18 mouse cellular contexts compared by ENCODE assay signal in genomic region chr17:28010925-28011324, GRCm38 (mm10).
DNase-seq lines count a peak whose midpoint lies in the region; ATAC-seq and TF ChIP-seq lines count a peak whose summit lies in the region.
"Had no signal": no experiment of that assay in that cellular context is flagged by ENCODE, and none has a peak within 500 bp of the region (broad histone marks: within the 10 kb centered on the region; RNA-seq: fewer than 3 reads in every experiment).

No protein-coding gene starts in this region.

- no peak for TF ChIP-seq CTCF in heart, postnatal 0 days (IDR thresholded peaks at IDR 0.05; ENCODE audit: low read depth)
- TF ChIP-seq CTCF in stomach, postnatal 0 days (IDR thresholded peaks at IDR 0.05; ENCODE audit: low read depth), result no peak

- peaks cover 89% of the 10 kb centered on the region for H3K4me1 ChIP-seq in heart, embryonic 13.5 days
- peaks cover 77% of the 10 kb centered on the region for H3K4me1 ChIP-seq in heart, postnatal 0 days (ENCODE audit: control insufficient read depth, insufficient read depth)
- H3K4me1 ChIP-seq in stomach, postnatal 0 days (replicated peaks; ENCODE audit: control insufficient read depth, insufficient read depth), result peaks cover 18% of the 10 kb centered on the region

- intact Hi-C loops in heart, postnatal 14 days (cut with DNase I), result no loop called here

- H3K4me2 ChIP-seq in heart, embryonic 13.5 days, result no peak overlapping the region
- peak overlapping the region; percentile 80; the same call in 1 of the 2 replicates for H3K4me2 ChIP-seq in heart, postnatal 0 days (ENCODE audit: low read depth, low read length)
- peak overlapping the region; percentile 11; the same call in 1 of the 2 replicates for H3K4me2 ChIP-seq in stomach, postnatal 0 days (replicated peaks; ENCODE audit: low read depth)
- H3K4me2 ChIP-seq: hindbrain, embryonic 14.5 days; kidney, embryonic 15.5 days; liver, embryonic 15.5 days; midbrain, embryonic 13.5 days; neural tube, embryonic 13.5 days; stomach, embryonic 15.5 days had no signal

- TF ChIP-seq EP300 in heart, postnatal 0 days (IDR thresholded peaks at IDR 0.05; ENCODE audit: low read depth), result no peak
- no peak for TF ChIP-seq EP300 in stomach, postnatal 0 days (optimal IDR thresholded peaks at IDR 0.05)

- WGBS in heart, embryonic 13.5 days, result 90% methylated on average over 2 of the region's 2 CpGs
- WGBS in heart, postnatal 0 days, result 90% methylated on average over 2 of the region's 2 CpGs
- WGBS in stomach, postnatal 0 days, result 98% methylated on average over 2 of the region's 2 CpGs

- no peak overlapping the region for H3K4me3 ChIP-seq in heart, embryonic 13.5 days
- no peak overlapping the region for H3K4me3 ChIP-seq in heart, postnatal 0 days (ENCODE audit: low read depth, low read length)
- H3K4me3 ChIP-seq in stomach, postnatal 0 days (ENCODE audit: low read depth, low read length), result no peak overlapping the region
- H3K4me3 ChIP-seq: forebrain, embryonic 10.5 days; kidney, embryonic 15.5 days; liver, embryonic 15.5 days; midbrain, embryonic 13.5 days; neural tube, embryonic 13.5 days; stomach, embryonic 15.5 days had no signal

- no peak for ATAC-seq in heart, embryonic 13.5 days (ENCODE audit: extremely low read depth, insufficient number of reproducible peaks, low FRiP score, low TSS enrichment)
- no peak for ATAC-seq in heart, postnatal 0 days (ENCODE audit: insufficient read depth, low read depth)
- ATAC-seq in stomach, postnatal 0 days (ENCODE audit: low FRiP score, low TSS enrichment), result no peak
- ATAC-seq: forebrain, postnatal 0 days; midbrain, embryonic 13.5 days had no signal

- no peaks in the 10 kb centered on the region for H3K9me3 ChIP-seq in heart, embryonic 13.5 days
- H3K9me3 ChIP-seq in heart, postnatal 0 days (replicated peaks; ENCODE audit: control insufficient read depth, low read length), result no peaks in the 10 kb centered on the region
- no peaks in the 10 kb centered on the region for H3K9me3 ChIP-seq in stomach, postnatal 0 days (ENCODE audit: control insufficient read depth, low read length)
- H3K9me3 ChIP-seq: forebrain, embryonic 10.5 days; kidney, embryonic 15.5 days; liver, embryonic 15.5 days; midbrain, embryonic 13.5 days; neural tube, embryonic 13.5 days; stomach, embryonic 15.5 days had no signal

- no peak overlapping the region; the same call in 1 of the 2 replicates for H3K27ac ChIP-seq in heart, embryonic 13.5 days (replicated peaks)
- H3K27ac ChIP-seq in heart, postnatal 0 days (ENCODE audit: low read depth), result no peak overlapping the region
- H3K27ac ChIP-seq in stomach, postnatal 0 days (replicated peaks), result no peak overlapping the region
- H3K27ac ChIP-seq: hindbrain, embryonic 14.5 days; kidney, embryonic 15.5 days; liver, embryonic 15.5 days; midbrain, embryonic 13.5 days; neural tube, embryonic 13.5 days; stomach, embryonic 15.5 days had no signal

- peaks cover 7% of the 10 kb centered on the region for H3K36me3 ChIP-seq in heart, embryonic 13.5 days
- H3K36me3 ChIP-seq in heart, postnatal 0 days (replicated peaks; ENCODE audit: control insufficient read depth, insufficient read depth, low read length), result no peaks in the 10 kb centered on the region; the same call in 1 of the 2 replicates
- H3K36me3 ChIP-seq in stomach, postnatal 0 days (ENCODE audit: control insufficient read depth, insufficient read depth, low read length), result peaks cover 2% of the 10 kb centered on the region; the same call in 1 of the 2 replicates
- H3K36me3 ChIP-seq: liver, embryonic 15.5 days; stomach, embryonic 15.5 days had no signal

- peak overlapping the region; percentile 48; the same call in 1 of the 2 replicates for H3K9ac ChIP-seq in heart, embryonic 13.5 days
- H3K9ac ChIP-seq in heart, postnatal 0 days (replicated peaks; ENCODE audit: low read depth, low read length), result no peak overlapping the region
- H3K9ac ChIP-seq in stomach, postnatal 0 days (ENCODE audit: low read length), result peak overlapping the region; percentile 47; the same call in 1 of the 2 replicates
- H3K9ac ChIP-seq: forebrain, postnatal 0 days; hindbrain, embryonic 14.5 days; kidney, embryonic 15.5 days; liver, embryonic 15.5 days; midbrain, embryonic 13.5 days; neural tube, embryonic 13.5 days; stomach, embryonic 15.5 days had no signal

- no peak for DNase-seq in heart, postnatal 14 days
- peak; percentile 30 for DNase-seq in lung, postnatal 36 days
- no peak for DNase-seq in lung, postnatal 25 days (ENCODE audit: low spot score)
- DNase-seq in heart, postnatal 0 days (ENCODE audit: low spot score), result no peak
- DNase-seq in stomach, postnatal 0 days (ENCODE audit: low spot score), result no peak
- DNase-seq in neural tube, embryonic 10.5 days (ENCODE audit: extremely low spot score, low spot score), result no peak
- DNase-seq: adrenal gland, adult 2 months; cerebellum, adult 8-10 months; forebrain, postnatal 0 days; right cerebral cortex, postnatal 14 days had no signal

- no peaks in the 10 kb centered on the region for H3K27me3 ChIP-seq in heart, embryonic 13.5 days (replicated peaks)
- H3K27me3 ChIP-seq in heart, postnatal 0 days (ENCODE audit: control insufficient read depth, insufficient read depth, low read length), result no peaks in the 10 kb centered on the region
- H3K27me3 ChIP-seq in stomach, postnatal 0 days (ENCODE audit: control insufficient read depth, insufficient read depth, low read length), result no peaks in the 10 kb centered on the region
- H3K27me3 ChIP-seq: kidney, embryonic 15.5 days; liver, embryonic 15.5 days; midbrain, embryonic 13.5 days; neural tube, embryonic 13.5 days; stomach, embryonic 15.5 days had no signal
